Mouse (Mus musculus): ENCODE results near the gene Ctnnd2.
"Not testable (repeated sequence)": the region's sequence is repeated elsewhere in the genome, so short reads cannot be mapped to it uniquely, and the experiment has no call there.

Gene Ctnnd2

DNA sequence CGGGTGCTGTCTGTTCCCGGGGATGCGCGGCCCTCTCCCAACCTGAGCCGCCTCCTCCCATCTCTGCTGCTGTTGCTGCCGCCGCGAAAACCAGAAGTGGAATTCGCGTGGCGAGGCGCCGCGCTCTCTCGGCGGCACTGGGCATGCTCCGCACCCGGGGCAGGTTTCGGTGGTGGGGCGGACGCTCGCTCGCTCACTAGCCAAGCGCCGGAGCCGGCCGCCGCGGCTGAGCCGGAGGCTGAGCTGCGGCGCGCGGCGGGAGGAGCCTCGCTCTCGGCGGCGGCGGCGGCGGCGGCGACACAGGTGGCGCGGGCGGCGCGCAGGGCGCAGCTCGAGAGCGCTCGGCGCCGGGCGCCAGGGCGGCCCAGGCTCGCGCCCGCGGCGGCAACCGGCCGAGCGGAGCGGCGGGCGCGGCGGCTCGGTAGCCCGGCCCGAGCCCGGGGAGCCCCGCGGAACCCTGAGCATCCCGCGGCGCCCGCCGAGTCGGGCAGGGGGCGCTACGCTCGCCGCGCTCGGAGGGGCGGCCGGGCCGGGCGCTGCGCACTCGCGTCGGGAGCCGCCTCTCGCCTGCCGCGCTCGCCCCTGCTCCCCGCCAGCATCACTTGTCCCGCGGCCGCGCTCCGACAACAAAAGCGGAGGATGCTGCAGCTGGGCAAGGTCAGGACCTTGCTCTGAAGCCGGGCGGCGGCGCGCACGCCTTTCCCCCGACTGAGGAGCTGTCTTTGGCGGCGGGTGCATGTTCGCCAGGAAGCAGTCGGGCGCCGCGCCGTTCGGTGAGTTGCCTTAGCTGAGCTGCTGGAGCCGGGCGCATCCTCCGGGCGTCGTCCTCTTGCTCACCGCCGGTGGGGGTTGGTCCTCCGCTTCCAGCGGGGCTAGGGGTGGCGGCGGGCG, at the start of gene Ctnnd2:
Gene Ctnnd2 (plus strand): TSS at position 203 of the 891 bp plus-strand sequence.
- no peak for DNase-seq (ENCODE audit: low spot score)

GRCm38 (mm10) chr15:30130705-30131104, 41.7 kb upstream of the Ctnnd2 start:
- no peak for DNase-seq (ENCODE audit: low spot score)

DNA sequence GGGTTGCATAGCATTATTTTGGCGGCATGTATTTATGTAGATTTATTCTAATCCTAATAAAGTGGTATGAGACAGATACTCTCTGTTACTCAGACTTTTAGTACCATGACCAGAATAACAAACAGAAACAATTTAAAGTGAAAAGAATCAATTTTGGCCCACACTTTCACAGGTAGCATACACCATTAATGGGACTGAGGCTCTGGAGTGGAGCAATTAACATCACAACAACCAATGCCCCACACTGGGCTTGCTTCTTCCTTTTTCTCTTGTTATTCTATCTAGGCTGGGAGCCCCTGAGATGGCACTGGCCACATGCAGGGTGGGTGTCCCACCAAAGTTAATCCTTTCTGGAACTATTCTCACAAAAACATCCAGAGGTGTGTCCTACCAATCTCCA, 32.8 kb upstream of the Ctnnd2 start:
- not testable (repeated sequence) for DNase-seq (ENCODE audit: low spot score)

- DNase-seq (ENCODE audit: low spot score): no peak
These were observed 27.0 kb upstream of the Ctnnd2 start for GRCm38 (mm10) chr15:30145413-30145812.

- no peak for DNase-seq (ENCODE audit: low spot score)
These were observed 20.2 kb upstream of the Ctnnd2 start for GRCm38 (mm10) chr15:30152176-30152575.

GRCm38 (mm10) chr15:30157975-30158374, 14.4 kb upstream of the Ctnnd2 start:
- DNase-seq (ENCODE audit: low spot score): no peak

GRCm38 (mm10) chr15:30170031-30170430, 2.4 kb upstream of the Ctnnd2 start:
- no peak for DNase-seq (ENCODE audit: low spot score)

DNA sequence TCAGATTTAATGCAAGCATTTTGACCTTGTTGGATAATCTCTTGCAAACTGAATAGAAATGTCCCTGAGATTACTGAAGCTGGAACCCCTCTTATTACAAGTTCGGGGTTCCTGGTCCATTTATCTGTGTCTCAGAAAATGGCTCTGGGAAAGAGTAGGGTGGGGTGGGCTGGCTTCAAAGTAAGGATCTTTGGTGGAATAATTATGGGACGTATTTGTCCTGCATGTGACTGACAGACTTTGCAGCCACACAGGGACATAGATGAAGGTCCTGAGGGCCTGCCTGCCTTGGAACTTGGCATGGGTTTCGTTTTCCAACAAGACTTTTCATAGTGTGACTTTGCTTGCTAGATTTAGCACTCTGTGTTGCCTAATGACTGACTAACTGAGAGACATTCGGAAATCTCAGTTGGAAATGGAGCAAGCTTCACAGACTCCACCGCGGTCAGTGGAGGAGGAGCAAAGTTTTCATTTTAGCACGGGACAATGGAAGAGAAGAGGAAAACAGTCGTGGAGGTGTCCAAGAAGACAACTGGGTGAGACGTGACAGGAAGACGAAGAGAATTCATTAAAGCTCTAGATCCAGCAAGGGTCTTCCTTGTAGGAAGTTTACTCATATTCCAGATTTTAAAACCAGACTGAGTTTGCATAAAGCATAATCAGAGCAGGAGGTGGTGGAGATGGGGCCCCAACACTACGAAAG, 749 bp upstream of the Ctnnd2 start:
- no peak for DNase-seq (ENCODE audit: low spot score)

GRCm38 (mm10) chr15:30173370-30173941, 1.1 kb downstream of the Ctnnd2 start:
- DNase-seq (ENCODE audit: low spot score): no peak

- no peak for DNase-seq (ENCODE audit: low spot score)
These were observed 1.9 kb downstream of the Ctnnd2 start for GRCm38 (mm10) chr15:30174321-30174720.

GRCm38 (mm10) chr15:30184020-30184419, 11.6 kb downstream of the Ctnnd2 start:
- no peak for DNase-seq (ENCODE audit: low spot score)

- no peak for DNase-seq (ENCODE audit: low spot score)
These were observed 18.5 kb downstream of the Ctnnd2 start for GRCm38 (mm10) chr15:30190872-30191271.

GRCm38 (mm10) chr15:30191931-30192668, 19.7 kb downstream of the Ctnnd2 start:
- no peak for DNase-seq (ENCODE audit: low spot score)

GRCm38 (mm10) chr15:30198429-30198828, 26.0 kb downstream of the Ctnnd2 start:
- no peak for DNase-seq (ENCODE audit: low spot score)

DNA sequence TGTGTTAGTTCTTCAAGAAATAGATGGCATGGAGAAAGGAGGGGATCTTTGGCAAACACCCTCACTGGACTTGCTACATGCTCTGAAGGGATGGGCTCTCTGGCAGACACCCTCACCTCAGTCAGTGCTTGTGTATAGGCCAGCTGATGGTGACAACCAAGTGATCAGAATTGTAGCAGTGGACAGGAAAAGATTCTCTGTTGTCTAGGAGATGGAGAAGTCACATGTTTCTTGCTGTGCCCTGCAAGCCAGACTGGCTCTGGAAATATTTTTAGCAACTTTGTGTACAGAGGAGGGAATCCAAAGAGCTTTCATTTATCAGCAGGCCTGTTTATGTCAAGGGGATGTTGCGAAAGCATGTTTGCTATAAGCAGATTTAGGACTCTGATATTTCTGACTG, 27.4 kb downstream of the Ctnnd2 start:
- DNase-seq (ENCODE audit: low spot score): no peak

DNA sequence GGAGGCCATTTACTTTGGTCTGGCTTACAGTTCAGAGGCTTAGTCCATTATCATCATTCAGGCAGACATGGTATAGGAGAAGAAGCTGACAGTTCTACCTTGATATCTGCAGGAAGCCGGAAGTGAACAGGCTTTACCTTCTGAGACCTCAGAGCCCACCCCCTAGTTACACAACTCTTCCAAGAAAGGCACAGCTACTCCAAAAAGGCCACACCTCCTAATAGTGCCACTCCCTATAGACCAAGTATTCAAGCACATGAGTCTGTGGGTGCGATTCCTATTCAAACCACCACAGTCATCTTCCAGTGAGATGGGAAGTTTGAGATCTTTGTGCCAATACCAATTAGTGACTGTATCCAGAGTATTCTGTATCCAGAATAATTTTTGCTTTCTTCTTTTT, 28.8 kb downstream of the Ctnnd2 start:
- no peak for DNase-seq (ENCODE audit: low spot score)

GRCm38 (mm10) chr15:30201617-30202016, 29.2 kb downstream of the Ctnnd2 start:
- no peak for DNase-seq (ENCODE audit: low spot score)

DNA sequence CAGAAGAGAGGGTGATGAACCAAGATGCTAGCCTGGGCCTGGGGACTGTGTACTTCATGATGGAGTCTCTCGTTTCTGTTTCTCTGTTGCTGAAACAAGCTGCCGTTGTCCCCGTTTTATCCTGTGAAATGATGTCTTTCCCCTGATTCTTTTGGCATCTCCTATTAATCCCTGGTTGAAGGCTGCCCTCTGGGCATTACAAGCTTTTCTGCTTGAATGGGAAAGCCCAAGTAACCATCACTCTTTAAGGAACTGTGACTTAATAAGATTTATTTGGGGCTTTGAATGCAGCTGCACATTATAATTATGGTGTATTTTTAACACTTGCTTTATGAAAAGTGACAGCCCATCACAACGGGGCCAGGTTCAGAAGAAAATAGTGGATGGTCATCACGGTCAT, 40.4 kb downstream of the Ctnnd2 start:
- DNase-seq (ENCODE audit: low spot score): no peak

- no peak for DNase-seq (ENCODE audit: low spot score)
These were observed 43.5 kb downstream of the Ctnnd2 start for GRCm38 (mm10) chr15:30215871-30216270.

DNA sequence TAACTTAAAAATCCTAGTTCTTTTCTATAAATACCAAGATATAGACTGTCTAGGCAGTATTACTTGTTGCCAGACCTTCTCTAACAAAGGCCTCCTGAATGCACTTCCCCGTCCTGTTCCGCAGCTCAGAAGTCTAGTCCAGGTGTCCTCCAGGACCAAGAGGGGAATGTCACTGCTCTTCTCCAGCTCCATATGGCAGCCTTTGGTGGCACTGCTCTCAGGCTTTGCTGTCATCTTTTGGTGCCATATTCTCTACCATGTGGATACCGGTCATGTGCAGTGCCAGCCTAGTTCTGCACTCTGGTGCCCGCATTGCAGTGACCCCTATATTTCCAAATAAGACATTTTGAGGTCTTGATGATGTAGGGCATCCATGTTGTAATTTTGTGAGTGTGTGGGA, 56.7 kb downstream of the Ctnnd2 start:
- DNase-seq (ENCODE audit: low spot score): no peak

DNA sequence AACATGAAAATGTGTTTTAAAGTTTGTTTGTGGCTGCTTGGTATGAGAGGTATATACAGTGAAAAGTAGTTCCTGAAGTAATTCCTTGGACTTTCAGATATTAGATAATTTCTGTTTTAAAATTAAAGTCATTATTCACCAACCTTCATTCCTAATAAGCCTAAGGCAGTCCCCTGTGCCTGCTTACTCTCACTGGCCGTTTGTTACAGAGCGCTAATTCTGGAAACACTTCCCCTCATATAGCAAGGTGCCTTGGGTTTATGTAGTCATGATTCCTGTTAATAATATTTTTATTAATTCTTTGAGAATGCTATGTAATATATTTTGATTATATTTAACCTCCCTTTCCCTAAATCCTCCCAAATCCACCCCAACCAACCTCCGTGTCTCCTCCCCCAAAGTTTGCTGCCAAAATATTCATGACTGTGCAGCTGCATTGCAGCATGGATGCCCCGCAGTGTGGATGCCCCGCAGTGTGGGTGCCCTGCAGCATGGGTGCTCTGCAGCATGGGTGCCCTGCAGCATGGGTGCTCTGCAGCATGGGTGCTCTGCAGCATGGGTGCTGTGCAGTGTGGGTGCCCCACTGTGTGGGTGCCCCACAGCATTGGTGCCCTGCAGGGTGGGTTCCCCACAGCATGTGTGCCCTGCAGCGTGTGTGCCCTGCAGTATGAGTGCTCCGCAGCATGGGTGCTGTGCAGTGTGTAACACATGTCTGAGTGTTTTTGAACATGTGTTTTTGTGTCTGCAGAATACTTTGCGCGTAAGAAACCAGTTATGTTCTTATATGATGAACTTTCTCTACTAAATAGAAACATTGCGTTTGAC, 63.0 kb downstream of the Ctnnd2 start:
- DNase-seq (ENCODE audit: low spot score): no peak
